Mouse (Mus musculus) c-Kit-positive CD71-positive TER-119-positive erythroid progenitor cells, embryonic 14.5 days (primary cell): ENCODE results near the gene Vmn2r31.
"Not testable (repeated sequence)": the region's sequence is repeated elsewhere in the genome, so short reads cannot be mapped to it uniquely, and the experiment has no call there.

Source experiments
- DNase-seq: peaks from one replicate; pipeline ENCODE4 v3.0.0-alpha.2; 2013; ENCODE audit warnings: low spot score

Gene Vmn2r31

DNA sequence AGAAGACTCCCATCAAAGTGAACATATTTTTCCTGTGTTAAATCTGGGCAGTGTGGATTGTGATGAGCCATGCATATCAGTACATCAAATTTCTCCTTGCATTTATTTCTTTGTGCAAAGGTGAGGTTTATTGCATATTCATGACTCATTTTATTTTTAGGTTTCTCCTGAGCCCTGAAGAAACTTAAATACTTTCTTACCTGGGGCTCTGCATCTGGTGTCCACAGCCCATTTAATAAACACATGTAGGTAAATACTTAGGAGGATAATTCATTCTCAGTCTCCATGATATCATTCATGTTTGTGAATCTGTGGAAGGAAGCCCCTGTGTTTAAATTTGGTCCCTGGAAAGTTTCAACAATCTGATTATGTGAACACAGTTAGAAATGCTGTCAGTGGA, at the start of gene Vmn2r31:
Gene Vmn2r31, minus strand, starts transcription at position 101 of the 400 bp plus-strand sequence.
- DNase-seq: not testable (repeated sequence)

DNA sequence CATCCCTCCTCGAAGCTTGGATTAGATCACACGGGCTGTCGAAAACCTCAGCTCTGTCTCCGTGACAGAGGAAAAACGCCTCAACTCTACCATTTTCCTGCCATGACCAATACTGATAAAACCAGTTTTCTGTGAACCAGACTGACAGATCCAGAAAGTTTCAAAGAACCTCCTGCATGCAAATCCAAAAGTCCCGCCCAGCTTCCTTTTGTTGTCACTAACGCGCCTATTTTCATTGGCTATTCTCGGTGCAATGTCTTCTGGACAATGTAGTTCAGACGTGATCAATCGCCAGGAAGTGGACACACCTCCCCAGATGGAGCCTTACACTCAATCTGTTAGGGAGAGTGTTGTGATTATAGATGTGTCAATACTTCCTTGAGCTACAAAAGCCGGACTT, 25.1 kb downstream of the Vmn2r31 start, which contains the start of gene Gm45783:
Gene Gm45783, minus strand, starts transcription at position 143 of the 400 bp plus-strand sequence.
- DNase-seq: not testable (repeated sequence)

DNA sequence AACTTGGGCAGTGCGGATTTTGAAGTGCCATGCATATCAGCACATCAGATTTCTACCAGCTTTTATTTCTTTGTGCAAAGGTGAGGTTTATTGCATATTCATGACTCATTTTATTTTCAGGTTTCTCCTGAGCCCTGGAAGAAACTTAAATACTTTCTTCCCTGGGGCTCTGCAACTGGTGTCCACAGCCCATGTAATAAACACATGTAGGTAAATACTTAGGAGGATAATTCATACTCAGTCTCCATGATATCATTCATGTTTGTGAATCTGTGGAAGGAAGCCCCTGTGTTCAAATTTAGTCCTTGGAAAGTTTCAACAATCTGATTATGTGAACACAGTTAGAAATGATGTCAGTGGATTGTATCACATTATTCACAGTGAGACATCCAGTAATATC, 62.0 kb downstream of the Vmn2r31 start, which contains the start of gene Vmn2r30:
Gene Vmn2r30, minus strand, starts transcription at position 101 of the 400 bp plus-strand sequence.
- not testable (repeated sequence) for DNase-seq
